Mouse (Mus musculus): ENCODE data around the gene Mamdc4. TPM values are rescaled to one million over a fixed set of nuclear protein-coding genes. Genes with fewer than 3 reads are reported as not detected.

Mamdc4 gene
- 1.7 and 1.9 TPM in 2 replicates for polyA plus RNA-seq (2012; ENCODE audit: low replicate concordance)

DNA sequence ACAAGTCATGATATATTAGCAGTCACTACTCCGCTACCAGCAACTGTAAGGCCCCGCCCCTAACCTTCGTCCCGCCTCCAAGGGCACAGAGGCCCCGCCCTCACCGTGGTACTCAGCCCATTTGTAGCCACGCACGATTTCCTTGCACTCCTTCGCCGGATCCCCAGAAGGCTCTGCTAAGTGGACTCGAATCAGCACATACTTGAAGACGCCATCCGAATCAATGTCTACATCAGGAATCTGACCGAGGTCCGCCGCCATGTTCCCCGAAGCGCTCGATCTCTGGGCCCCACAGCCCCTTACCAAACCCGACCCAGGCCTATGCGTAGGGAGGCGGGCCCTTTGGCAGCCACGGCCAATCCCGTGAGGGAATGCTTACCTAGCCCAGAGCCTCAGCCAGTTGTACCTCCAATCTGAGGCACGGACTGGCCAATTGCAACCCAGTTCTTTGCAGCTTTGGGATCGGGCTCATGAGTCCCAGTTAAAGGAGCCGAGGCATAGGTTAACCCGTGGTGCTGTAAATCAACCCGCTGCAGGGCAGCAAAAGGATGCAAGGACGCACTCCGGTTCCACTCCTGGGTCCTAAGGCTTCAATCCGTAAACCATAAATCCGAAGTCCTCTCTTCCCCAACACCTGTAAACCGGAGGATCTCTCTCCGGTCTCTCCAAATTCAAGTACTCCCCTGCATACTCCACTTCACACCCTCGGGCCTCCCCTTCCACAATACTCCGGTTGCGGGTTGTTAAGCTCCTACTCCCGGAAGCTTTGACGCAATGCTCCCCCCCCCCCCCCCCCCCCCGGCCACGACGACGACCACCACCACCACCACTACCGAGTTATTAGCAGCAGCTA lies at the start of gene Mamdc4, which contains the start of gene Phpt1:
Gene Mamdc4, minus strand, starts transcription at position 267 of the 853 bp plus-strand sequence.
Gene Phpt1, minus strand, starts transcription at position 646 of the 853 bp plus-strand sequence.

DNA sequence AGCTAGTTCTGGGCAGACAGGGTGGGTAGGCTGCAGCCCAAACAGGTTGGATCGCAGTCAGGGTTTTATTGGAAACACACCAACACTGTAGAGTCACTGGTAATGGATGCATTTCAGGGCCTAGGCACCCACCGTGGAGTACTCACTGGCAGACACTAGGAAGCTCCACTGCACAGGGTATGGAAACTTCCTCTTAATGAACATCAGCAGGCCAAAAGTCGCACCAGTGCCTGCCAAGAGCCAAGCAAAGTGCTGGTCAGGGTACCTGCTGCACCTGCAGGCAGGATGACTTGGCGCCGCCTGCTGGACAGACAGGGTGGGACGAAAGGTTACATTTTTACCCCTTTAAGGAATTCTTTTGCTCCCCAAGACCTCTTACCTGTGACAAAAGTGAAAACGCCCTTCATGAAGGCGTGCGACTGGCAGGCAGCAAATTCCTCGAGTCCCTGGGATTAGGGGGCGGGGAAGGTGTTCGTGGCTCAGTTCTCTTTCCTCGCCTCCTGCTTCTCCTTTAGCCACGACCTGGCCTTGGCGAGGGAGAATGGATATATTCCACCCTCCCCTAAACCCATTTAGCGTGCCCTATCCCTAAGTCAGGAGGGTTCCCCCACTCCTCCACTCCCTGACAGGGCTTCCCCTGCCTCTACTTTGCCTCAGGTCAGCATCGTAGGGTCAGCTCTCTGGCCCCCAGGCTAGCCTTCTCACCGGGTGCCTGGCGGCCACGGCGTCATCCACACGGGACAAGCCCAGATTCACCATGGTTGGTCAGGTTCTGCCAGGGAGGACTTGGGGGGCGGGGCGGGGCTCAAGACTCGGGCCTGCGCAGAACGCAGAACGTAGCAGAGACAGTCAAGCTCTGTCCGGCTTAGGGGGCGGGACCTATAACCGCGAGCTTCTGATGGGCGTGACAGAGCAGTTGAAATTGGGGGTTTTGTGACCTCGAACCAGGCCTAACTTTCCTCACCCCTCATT lies 46.9 kb upstream of the Mamdc4 start, which contains the start of gene Tmem141:
Gene Tmem141, minus strand, starts transcription at position 777 of the 972 bp plus-strand sequence.

DNA sequence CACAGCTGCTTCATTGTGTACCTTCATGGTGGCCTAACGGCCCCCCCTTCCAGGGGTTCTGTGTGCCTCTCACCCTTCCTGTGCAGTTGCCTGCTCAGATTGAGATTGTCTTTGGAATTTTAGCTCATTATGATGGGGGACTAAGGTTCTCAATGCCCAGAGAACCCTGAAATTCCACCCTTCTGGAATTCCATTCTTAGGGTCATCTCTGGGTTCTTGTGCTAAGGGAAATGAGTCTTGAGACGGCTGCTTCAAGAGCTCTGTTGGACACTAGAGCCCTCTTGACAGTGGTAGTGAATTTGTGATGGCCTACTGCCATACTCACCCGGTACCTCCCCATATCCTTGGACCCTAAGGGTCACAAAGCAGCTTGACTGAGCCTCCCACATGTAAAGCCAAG lies 42.9 kb upstream of the Mamdc4 start, which contains the start of gene Ccdc183:
Gene Ccdc183, minus strand, starts transcription at position 101 of the 400 bp plus-strand sequence.

DNA sequence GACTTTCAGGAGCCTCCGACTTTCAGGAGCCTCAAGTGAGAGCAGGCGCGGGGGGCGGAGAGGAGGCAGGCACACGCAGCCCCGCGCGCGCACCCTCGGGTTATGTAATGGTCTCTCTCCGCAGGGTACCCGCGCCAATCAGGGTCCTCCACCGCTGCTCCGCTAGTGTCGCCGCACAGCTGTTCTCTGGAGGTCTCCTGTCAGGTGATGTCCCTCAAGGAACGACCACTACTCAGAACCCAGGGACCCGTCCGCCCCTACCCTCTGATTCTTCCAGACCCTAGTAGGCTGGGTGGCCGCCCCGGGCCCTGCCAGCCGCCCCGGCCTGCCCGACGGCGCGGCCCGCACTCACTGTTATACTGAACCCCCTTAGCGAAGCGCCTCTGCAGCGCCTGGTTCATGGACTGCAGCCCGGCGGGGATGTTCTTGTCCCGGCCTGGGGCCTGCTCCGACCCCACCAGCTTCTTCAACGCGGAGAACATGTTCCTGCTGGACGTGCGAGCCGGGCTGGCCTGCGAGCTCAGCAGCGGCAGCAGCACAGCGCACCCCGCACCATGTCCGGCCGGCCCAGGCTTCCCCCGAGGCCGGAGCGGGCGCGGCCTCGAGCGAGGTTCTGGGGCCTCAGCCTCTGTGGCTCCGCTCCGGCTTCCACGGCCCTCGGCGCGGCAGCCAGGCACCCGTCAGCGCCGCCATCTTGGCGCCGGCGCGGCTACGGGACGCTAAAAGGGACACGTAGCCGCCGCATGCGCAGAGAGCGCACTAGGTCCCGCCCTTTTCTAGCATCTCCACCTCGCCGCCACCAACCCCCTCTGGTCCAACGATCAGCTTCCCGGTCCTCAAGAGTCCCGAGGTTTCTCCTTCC lies 33.3 kb upstream of the Mamdc4 start, which contains the start of gene Rabl6:
Gene Rabl6, minus strand, starts transcription at position 761 of the 862 bp plus-strand sequence.

DNA sequence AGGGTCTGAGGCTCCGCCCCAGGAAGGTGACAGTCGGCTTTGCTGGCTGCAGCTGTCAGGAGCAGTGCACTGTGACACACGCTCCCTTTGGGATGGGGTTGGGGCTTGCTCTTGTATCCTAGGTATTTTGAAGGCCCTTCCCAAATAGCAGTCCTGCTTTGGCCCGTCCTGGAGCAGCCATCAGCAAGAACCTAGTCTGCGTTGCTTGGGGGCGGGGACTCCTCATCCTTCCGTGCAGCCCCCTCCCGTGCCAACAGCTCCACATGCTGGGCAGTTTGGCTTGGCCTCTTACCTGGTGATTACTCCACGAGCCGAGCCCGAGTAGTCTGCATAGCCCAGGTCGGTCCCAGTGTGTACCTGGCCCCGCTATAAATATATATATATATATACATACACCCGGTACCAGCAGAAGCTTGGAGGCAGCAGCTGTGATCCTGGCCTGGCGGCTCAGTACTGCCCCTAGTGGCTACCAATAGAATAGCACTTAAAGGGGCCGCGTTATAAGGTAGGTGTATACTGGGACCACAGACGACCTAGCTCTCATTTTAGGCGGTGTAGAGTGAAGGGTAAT lies 6.7 kb upstream of the Mamdc4 start, which contains the start of gene Ajm1:
Gene Ajm1, minus strand, starts transcription at position 464 of the 571 bp plus-strand sequence.

DNA sequence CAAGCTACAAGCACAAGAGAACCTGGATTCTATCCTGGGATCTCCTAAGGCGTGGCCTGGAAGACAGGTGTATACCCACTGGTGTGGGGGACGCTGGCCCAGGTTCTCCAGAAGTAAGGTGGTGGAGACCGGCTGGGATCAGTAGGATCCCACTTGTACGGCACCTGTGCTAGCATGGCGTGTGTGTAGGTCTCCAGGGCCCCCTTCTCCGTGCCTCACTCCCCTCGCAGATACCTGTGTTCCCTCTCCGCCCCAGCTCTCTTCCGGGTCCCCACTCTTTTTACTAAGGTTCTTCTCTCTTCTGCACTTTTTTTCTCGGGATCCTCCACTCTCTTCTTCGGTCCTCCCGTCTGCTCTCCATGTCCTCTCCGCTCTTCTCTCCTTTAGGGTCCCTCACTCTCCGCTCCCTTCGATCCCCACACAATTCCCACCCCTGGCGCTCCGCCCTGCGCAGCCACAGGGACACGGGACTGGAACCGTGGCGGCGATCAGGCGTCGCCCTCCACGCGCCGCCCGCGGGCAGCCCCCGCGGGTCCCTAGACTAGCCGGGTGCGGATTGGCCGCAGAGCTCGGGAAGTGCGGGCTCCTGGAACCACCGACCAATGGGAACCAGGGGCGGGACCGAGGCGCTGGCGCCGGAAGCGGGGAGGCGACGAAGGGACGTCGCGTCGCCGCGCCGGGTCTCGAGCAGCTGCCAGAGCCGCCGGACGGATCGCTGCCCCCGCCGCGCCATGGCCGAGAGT lies 17.3 kb downstream of the Mamdc4 start, which contains the start of gene Edf1:
Gene Edf1, plus strand, starts transcription at position 627 of the 743 bp plus-strand sequence.

DNA sequence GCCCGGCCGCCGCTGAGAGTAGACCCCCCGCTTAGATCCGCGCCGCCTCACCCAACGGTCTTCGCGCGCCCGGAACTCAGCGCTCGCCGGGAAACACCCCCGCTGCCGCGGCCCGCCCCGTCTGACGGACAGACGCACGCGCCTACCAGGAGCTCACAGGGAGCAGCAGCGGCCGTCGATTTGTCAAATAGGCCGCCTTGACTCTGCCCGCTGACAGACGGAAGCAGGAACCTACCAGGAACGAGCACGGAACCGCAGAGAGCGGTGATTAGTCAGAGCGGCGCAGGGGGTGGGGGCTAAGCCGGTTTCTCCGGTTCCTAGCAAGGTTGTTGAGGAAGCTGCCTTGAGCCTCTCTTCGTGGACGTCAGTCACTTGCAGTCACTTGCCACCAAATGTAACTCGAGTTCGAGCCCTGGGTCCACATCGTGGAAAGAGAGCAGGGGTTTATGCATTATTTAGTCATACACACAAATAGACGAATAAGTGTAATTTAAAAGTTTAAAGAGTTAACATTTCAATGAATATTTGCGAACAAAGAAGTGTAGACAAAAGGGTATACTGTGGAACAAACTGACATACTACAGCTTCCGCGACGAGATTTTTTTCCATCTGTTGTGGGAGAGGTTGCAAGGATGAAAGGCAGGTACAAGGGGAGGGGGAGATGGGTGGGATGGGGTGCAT lies 27.7 kb downstream of the Mamdc4 start, which contains the start of gene Traf2:
Gene Traf2, minus strand, starts transcription at position 130 of the 681 bp plus-strand sequence.

Other genes with a start within 250 kb of the Mamdc4 start
- 24.2 and 25.3 TPM in 2 replicates for gene Man1b1, start 242.5 kb downstream of the Mamdc4 start, polyA plus RNA-seq (2012; ENCODE audit: low replicate concordance)
- gene Dpp7, start 218.5 kb downstream of the Mamdc4 start, polyA plus RNA-seq (2012; ENCODE audit: low replicate concordance): 6.8 and 11.7 TPM in 2 replicates
- 20.6 and 22.9 TPM in 2 replicates for gene Uap1l1, start 209.2 kb downstream of the Mamdc4 start, polyA plus RNA-seq (2012; ENCODE audit: low replicate concordance)
- 6.3 and 11.6 TPM in 2 replicates for gene Sapcd2, start 202.5 kb downstream of the Mamdc4 start, polyA plus RNA-seq (2012; ENCODE audit: low replicate concordance)
- 0.10 TPM in 1 of 2 replicates, not detected in the other for gene Entpd2, start 179.0 kb downstream of the Mamdc4 start, polyA plus RNA-seq (2012; ENCODE audit: low replicate concordance)
- 3.8 and 4.4 TPM in 2 replicates for gene Npdc1, start 175.5 kb downstream of the Mamdc4 start, polyA plus RNA-seq (2012; ENCODE audit: low replicate concordance)
- 4.5 and 10.9 TPM in 2 replicates for gene Fut7, start 151.6 kb downstream of the Mamdc4 start, polyA plus RNA-seq (2012; ENCODE audit: low replicate concordance)
- 32.3 and 48.6 TPM in 2 replicates for gene Abca2, start 146.1 kb downstream of the Mamdc4 start, polyA plus RNA-seq (2012; ENCODE audit: low replicate concordance)
- not detected in 2 replicates for gene Clic3, start 118.0 kb downstream of the Mamdc4 start, polyA plus RNA-seq (2012; ENCODE audit: low replicate concordance)
- 82.6 and 103 TPM in 2 replicates for gene Paxx, start 113.8 kb downstream of the Mamdc4 start, polyA plus RNA-seq (2012; ENCODE audit: low replicate concordance)
- gene Ptgds, start 104.8 kb downstream of the Mamdc4 start, polyA plus RNA-seq (2012; ENCODE audit: low replicate concordance): not detected in 2 replicates
- gene Lcn12, start 80.9 kb downstream of the Mamdc4 start, polyA plus RNA-seq (2012; ENCODE audit: low replicate concordance): not detected in 2 replicates
- 16.5 and 48.8 TPM in 2 replicates for gene Fbxw5, start 74.1 kb downstream of the Mamdc4 start, polyA plus RNA-seq (2012; ENCODE audit: low replicate concordance)
- gene C8g, start 73.1 kb downstream of the Mamdc4 start, polyA plus RNA-seq (2012; ENCODE audit: low replicate concordance): 0.27 TPM in 1 of 2 replicates, not detected in the other
- 6.4 and 20.6 TPM in 2 replicates for gene Traf2, start 27.9 kb downstream of the Mamdc4 start, polyA plus RNA-seq (2012; ENCODE audit: low replicate concordance)
- 403 and 822 TPM in 2 replicates for gene Edf1, start 17.0 kb downstream of the Mamdc4 start, polyA plus RNA-seq (2012; ENCODE audit: low replicate concordance)
- gene Phpt1, start 379 bp upstream of the Mamdc4 start, polyA plus RNA-seq (2012; ENCODE audit: low replicate concordance): 2.9 and 5.8 TPM in 2 replicates
- gene Ajm1, start 6.9 kb upstream of the Mamdc4 start, polyA plus RNA-seq (2012; ENCODE audit: low replicate concordance): 8.1 and 18.3 TPM in 2 replicates
- gene Rabl6, start 33.7 kb upstream of the Mamdc4 start, polyA plus RNA-seq (2012; ENCODE audit: low replicate concordance): 48.7 and 55.1 TPM in 2 replicates
- gene Ccdc183, start 42.8 kb upstream of the Mamdc4 start, polyA plus RNA-seq (2012; ENCODE audit: low replicate concordance): not detected in 2 replicates
- 10.0 and 19.9 TPM in 2 replicates for gene Tmem141, start 47.2 kb upstream of the Mamdc4 start, polyA plus RNA-seq (2012; ENCODE audit: low replicate concordance)
- 145 and 166 TPM in 2 replicates for gene Fcna, start 53.2 kb upstream of the Mamdc4 start, polyA plus RNA-seq (2012; ENCODE audit: low replicate concordance)
- not detected in 2 replicates for gene Lcn8, start 78.3 kb upstream of the Mamdc4 start, polyA plus RNA-seq (2012; ENCODE audit: low replicate concordance)
- gene Lcn5, start 83.1 kb upstream of the Mamdc4 start, polyA plus RNA-seq (2012; ENCODE audit: low replicate concordance): not detected in 2 replicates
- gene Lcn6, start 101.9 kb upstream of the Mamdc4 start, polyA plus RNA-seq (2012; ENCODE audit: low replicate concordance): not detected in 2 replicates
- gene Lcn10, start 107.9 kb upstream of the Mamdc4 start, polyA plus RNA-seq (2012; ENCODE audit: low replicate concordance): not detected in 2 replicates
- gene Obp2a, start 125.2 kb upstream of the Mamdc4 start, polyA plus RNA-seq (2012; ENCODE audit: low replicate concordance): not detected in 2 replicates
- 189 and 405 TPM in 2 replicates for gene Bmyc, start 131.9 kb upstream of the Mamdc4 start, polyA plus RNA-seq (2012; ENCODE audit: low replicate concordance)
- not detected in 2 replicates for gene Obp2b, start 162.2 kb upstream of the Mamdc4 start, polyA plus RNA-seq (2012; ENCODE audit: low replicate concordance)
- gene Lcn3, start 190.7 kb upstream of the Mamdc4 start, polyA plus RNA-seq (2012; ENCODE audit: low replicate concordance): not detected in 2 replicates
- not detected in 2 replicates for gene Lcn11, start 202.2 kb upstream of the Mamdc4 start, polyA plus RNA-seq (2012; ENCODE audit: low replicate concordance)
- not detected in 2 replicates for gene Gm13539, start 207.4 kb upstream of the Mamdc4 start, polyA plus RNA-seq (2012; ENCODE audit: low replicate concordance)
- not detected in 2 replicates for gene Glt6d1, start 241.0 kb upstream of the Mamdc4 start, polyA plus RNA-seq (2012; ENCODE audit: low replicate concordance)
- gene Lcn9, start 248.3 kb upstream of the Mamdc4 start, polyA plus RNA-seq (2012; ENCODE audit: low replicate concordance): not detected in 2 replicates

Data from hematopoietic multipotent progenitor cell, adult 10-12 weeks (in vitro differentiated cells).